Mouse (Mus musculus) CH12.LX (cell line): Measurements from ENCODE around the gene Ano1.

Experiments
- CTCF ChIP-seq, 2 experiments: IDR thresholded peaks in 1 of 2; conservative IDR thresholded peaks in 1 of 2; 2 replicates each; pipeline ENCODE4 v1.5.1; 2011 to 2012; ENCODE audit warnings: low read depth in 2 of 2, low read length in 2 of 2, improper control_type of control experiment in 1 of 2, inconsistent platforms in 1 of 2, mild to moderate bottlenecking in 1 of 2, moderate library complexity in 1 of 2
- E2F4 ChIP-seq: IDR thresholded peaks from 2 replicates; pipeline ENCODE4 v1.6.1; 2011; ENCODE audit warnings: low read depth, low read length, improper control_type of control experiment; ENCODE audit not compliant: insufficient replicate concordance
- ELF1 ChIP-seq: IDR thresholded peaks from 2 replicates; pipeline ENCODE4 v1.6.1; 2014; ENCODE audit warnings: low read depth, mild to moderate bottlenecking, inconsistent platforms, low read length, improper control_type of control experiment
- EP300 ChIP-seq: IDR thresholded peaks from 2 replicates; pipeline ENCODE4 v1.6.1; 2011; ENCODE audit warnings: low read length, improper control_type of control experiment
- MAFK ChIP-seq: IDR thresholded peaks from 2 replicates; pipeline ENCODE4 v1.6.1; 2011; ENCODE audit warnings: low read length, improper control_type of control experiment; ENCODE audit not compliant: insufficient replicate concordance
- NRF1 ChIP-seq: IDR thresholded peaks from 2 replicates; pipeline ENCODE4 v1.6.1; 2014; ENCODE audit warnings: low read depth, mild to moderate bottlenecking, inconsistent platforms, low read length, improper control_type of control experiment, moderate library complexity
- POLR2A ChIP-seq: IDR thresholded peaks from 2 replicates; pipeline ENCODE4 v1.6.1; 2011; ENCODE audit warnings: low read depth, mild to moderate bottlenecking, improper control_type of control experiment, low read length
- RCOR1 ChIP-seq: conservative IDR thresholded peaks from 2 replicates; pipeline ENCODE4 v1.6.1; 2012; ENCODE audit warnings: low read depth, mild to moderate bottlenecking, inconsistent platforms, low read length, improper control_type of control experiment
- UBTF ChIP-seq: IDR thresholded peaks from 2 replicates; pipeline ENCODE4 v1.6.1; 2012; ENCODE audit warnings: low read depth, mild to moderate bottlenecking, inconsistent platforms, low read length, improper control_type of control experiment, moderate library complexity

DNA sequence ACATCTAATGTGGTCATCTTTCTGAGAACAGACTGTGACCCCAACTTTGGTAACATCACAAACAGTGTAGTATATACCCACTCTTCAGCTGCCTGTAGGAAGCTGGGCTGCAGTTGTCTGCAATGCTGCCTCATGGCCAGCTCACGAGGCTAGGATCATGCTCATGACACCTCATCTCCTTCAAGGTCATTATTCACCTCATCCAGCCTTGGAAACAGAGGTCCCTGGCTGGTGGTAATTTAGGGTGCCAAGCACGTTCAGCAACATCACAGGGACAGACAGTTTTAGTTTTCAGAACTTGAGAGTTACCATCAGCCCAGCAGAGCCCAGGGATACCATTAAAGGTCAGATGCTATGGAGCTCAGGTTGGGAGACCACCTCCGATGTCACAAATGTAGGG lies 86.2 kb downstream of the Ano1 start:
- TF ChIP-seq CTCF (conservative IDR thresholded peaks at IDR 0.05 in 1 of 2, IDR thresholded peaks at IDR 0.05 in 1 of 2; ENCODE audit: low read depth in 2 of 2, low read length in 2 of 2) (no peak), NRF1 (no peak), MAFK (no peak), POLR2A (no peak), EP300 (no peak), RCOR1 (no peak), UBTF (no peak), E2F4 (no peak), ELF1 (no peak)
